26 mouse cellular contexts compared by ENCODE assay signal in genomic region chr13:98636571-98636970, GRCm38 (mm10). TPM values are rescaled to one million over a fixed set of nuclear protein-coding genes. Genes with fewer than 3 reads are reported as not detected.
DNase-seq lines count a peak whose midpoint lies in the region; ATAC-seq lines count a peak whose summit lies in the region.
"Had no signal": no experiment of that assay in that cellular context is flagged by ENCODE, and none has a peak within 500 bp of the region (broad histone marks: within the 10 kb centered on the region; RNA-seq: fewer than 3 reads in every experiment).

No protein-coding gene starts in this region.

- H3K27ac ChIP-seq in heart, embryonic 11.5 days (ENCODE audit: low read depth, low read length): no peak overlapping the region
- H3K27ac ChIP-seq in intestine, embryonic 16.5 days (ENCODE audit: low read length): no peak overlapping the region
- no peak overlapping the region for H3K27ac ChIP-seq in intestine, embryonic 15.5 days
- no peak overlapping the region for H3K27ac ChIP-seq in neural tube, embryonic 13.5 days (replicated peaks)
- H3K27ac ChIP-seq in neural tube, embryonic 15.5 days (replicated peaks): no peak overlapping the region
- H3K27ac ChIP-seq: forebrain, embryonic 13.5 days; hindbrain, embryonic 15.5 days; liver, embryonic 12.5 days; midbrain, embryonic 12.5 days; stomach, postnatal 0 days had no signal

- peaks cover 3% of the 10 kb centered on the region; the same call in 1 of the 2 replicates for H3K27me3 ChIP-seq in heart, embryonic 11.5 days (ENCODE audit: control insufficient read depth, insufficient read depth, low read length)
- no peaks in the 10 kb centered on the region for H3K27me3 ChIP-seq in intestine, embryonic 16.5 days (replicated peaks; ENCODE audit: control insufficient read depth, insufficient read depth, low read length)
- H3K27me3 ChIP-seq in intestine, embryonic 15.5 days (replicated peaks): no peaks in the 10 kb centered on the region
- no peaks in the 10 kb centered on the region; the same call in 1 of the 2 replicates for H3K27me3 ChIP-seq in neural tube, embryonic 13.5 days
- H3K27me3 ChIP-seq in neural tube, embryonic 15.5 days (replicated peaks): no peaks in the 10 kb centered on the region
- H3K27me3 ChIP-seq: CH12.LX; forebrain, embryonic 13.5 days; hindbrain, embryonic 15.5 days; midbrain, embryonic 12.5 days had no signal

- DNase-seq in heart, postnatal 14 days: no peak
- DNase-seq in thymus, postnatal 36 days: no peak
- DNase-seq: cerebellum, adult 2 months; layer of hippocampus, adult 9-11 months; lung, adult 2 months; right cerebral cortex, adult 18-20 months had no signal

- H3K4me3 ChIP-seq in heart, embryonic 11.5 days (ENCODE audit: low read depth, low read length): peak overlapping the region; percentile 19
- no peak overlapping the region for H3K4me3 ChIP-seq in intestine, embryonic 16.5 days (ENCODE audit: low read length)
- H3K4me3 ChIP-seq in intestine, embryonic 15.5 days (replicated peaks): no peak overlapping the region
- no peak overlapping the region for H3K4me3 ChIP-seq in neural tube, embryonic 13.5 days
- H3K4me3 ChIP-seq in neural tube, embryonic 15.5 days (replicated peaks): no peak overlapping the region
- H3K4me3 ChIP-seq: erythroblast, embryonic 14.5 days; forebrain, embryonic 13.5 days; hindbrain, embryonic 15.5 days; liver, embryonic 12.5 days; midbrain, embryonic 12.5 days had no signal

- no peaks in the 10 kb centered on the region for H3K36me3 ChIP-seq in heart, embryonic 11.5 days (ENCODE audit: control insufficient read depth, insufficient read depth, low read length)
- H3K36me3 ChIP-seq in intestine, embryonic 16.5 days (ENCODE audit: control insufficient read depth, insufficient read depth, low read length): no peaks in the 10 kb centered on the region
- no peaks in the 10 kb centered on the region for H3K36me3 ChIP-seq in intestine, embryonic 15.5 days
- no peaks in the 10 kb centered on the region for H3K36me3 ChIP-seq in neural tube, embryonic 13.5 days
- no peaks in the 10 kb centered on the region for H3K36me3 ChIP-seq in neural tube, embryonic 15.5 days
- H3K36me3 ChIP-seq: hindbrain, embryonic 15.5 days; liver, embryonic 12.5 days; midbrain, embryonic 12.5 days had no signal

- ATAC-seq in heart, embryonic 11.5 days (replicated peaks; ENCODE audit: insufficient number of reproducible peaks, low FRiP score, low TSS enrichment): no peak
- ATAC-seq in intestine, embryonic 16.5 days: no peak
- no peak for ATAC-seq in intestine, embryonic 15.5 days
- ATAC-seq in neural tube, embryonic 13.5 days (ENCODE audit: low read depth): no peak
- no peak for ATAC-seq in neural tube, embryonic 15.5 days (ENCODE audit: low FRiP score)
- no peak for ATAC-seq in megakaryocyte, adult 5-6 weeks (ENCODE audit: poor library complexity, severe bottlenecking)
- ATAC-seq: forebrain, embryonic 13.5 days; intestine, postnatal 0 days; liver, embryonic 12.5 days had no signal

- peak overlapping the region; percentile 59 for H3K4me2 ChIP-seq in heart, embryonic 11.5 days
- H3K4me2 ChIP-seq in intestine, embryonic 16.5 days (ENCODE audit: low read depth, low read length): 0 out of 2 replicates have a peak overlapping the region, but pooled peaks have one; percentile 6
- no peak overlapping the region for H3K4me2 ChIP-seq in intestine, embryonic 15.5 days (replicated peaks)
- 0 out of 2 replicates have a peak overlapping the region, but pooled peaks have one; percentile 3 for H3K4me2 ChIP-seq in neural tube, embryonic 13.5 days
- no peak overlapping the region for H3K4me2 ChIP-seq in neural tube, embryonic 15.5 days
- H3K4me2 ChIP-seq: forebrain, embryonic 13.5 days; hindbrain, embryonic 15.5 days; liver, embryonic 12.5 days; midbrain, embryonic 12.5 days had no signal

- no peak overlapping the region for H3K9ac ChIP-seq in heart, embryonic 11.5 days (ENCODE audit: low read depth, low read length)
- H3K9ac ChIP-seq in intestine, embryonic 16.5 days (ENCODE audit: low read depth, low read length): no peak overlapping the region
- H3K9ac ChIP-seq in intestine, embryonic 15.5 days: no peak overlapping the region
- H3K9ac ChIP-seq in neural tube, embryonic 13.5 days: no peak overlapping the region
- H3K9ac ChIP-seq in neural tube, embryonic 15.5 days (replicated peaks): no peak overlapping the region
- H3K9ac ChIP-seq: forebrain, embryonic 13.5 days; hindbrain, embryonic 15.5 days; liver, embryonic 12.5 days; midbrain, embryonic 12.5 days had no signal

- 53% methylated on average over 18 of the region's 18 CpGs for WGBS in heart, embryonic 11.5 days (ENCODE audit: insufficient replicate concordance)
- WGBS in intestine, embryonic 16.5 days: 69% methylated on average over 18 of the region's 18 CpGs
- 68% methylated on average over 18 of the region's 18 CpGs for WGBS in intestine, embryonic 15.5 days
- WGBS in neural tube, embryonic 13.5 days: 71% methylated on average over 18 of the region's 18 CpGs
- 74% methylated on average over 18 of the region's 18 CpGs for WGBS in neural tube, embryonic 15.5 days

- no peaks in the 10 kb centered on the region for H3K9me3 ChIP-seq in heart, embryonic 11.5 days (replicated peaks; ENCODE audit: control insufficient read depth, low read length)
- no peaks in the 10 kb centered on the region for H3K9me3 ChIP-seq in intestine, embryonic 16.5 days (ENCODE audit: control insufficient read depth, low read length)
- no peaks in the 10 kb centered on the region for H3K9me3 ChIP-seq in intestine, embryonic 15.5 days
- no peaks in the 10 kb centered on the region for H3K9me3 ChIP-seq in neural tube, embryonic 13.5 days
- H3K9me3 ChIP-seq in neural tube, embryonic 15.5 days (replicated peaks): no peaks in the 10 kb centered on the region
- H3K9me3 ChIP-seq: hindbrain, embryonic 15.5 days; liver, embryonic 12.5 days; midbrain, embryonic 12.5 days had no signal

- peaks cover 16% of the 10 kb centered on the region for H3K4me1 ChIP-seq in heart, embryonic 11.5 days (ENCODE audit: control insufficient read depth, insufficient read depth, low read length)
- H3K4me1 ChIP-seq in intestine, embryonic 16.5 days (ENCODE audit: control insufficient read depth, insufficient read depth, low read length): peaks cover 5% of the 10 kb centered on the region; the same call in 1 of the 2 replicates
- H3K4me1 ChIP-seq in intestine, embryonic 15.5 days (replicated peaks): 0 out of 2 replicates have a peak, but pooled peaks cover 4% of the 10 kb centered on the region
- H3K4me1 ChIP-seq in neural tube, embryonic 13.5 days (replicated peaks): no peaks in the 10 kb centered on the region
- H3K4me1 ChIP-seq in neural tube, embryonic 15.5 days: no peaks in the 10 kb centered on the region
- H3K4me1 ChIP-seq: forebrain, embryonic 13.5 days; hindbrain, embryonic 15.5 days; liver, embryonic 12.5 days; midbrain, embryonic 12.5 days had no signal

- intact Hi-C loops in heart, postnatal 14 days (cut with DNase I): no loop called here

RNA-seq across cellular contexts. Expression of gene Tmem174, which starts 0.6 kb away (rescaled TPM):
- polyA plus RNA-seq in heart, embryonic 11.5 days (2014; fragmentation: Nextera tagmentation; extraction: Ambion mirVana): 0.16 and 0.23 TPM in 2 replicates
- not detected for total RNA-seq in heart, postnatal 14 days (2021)
- polyA plus RNA-seq in intestine, embryonic 16.5 days (2015; fragmentation: Nextera tagmentation; extraction: Ambion mirVana): 0.07 and 0.10 TPM in 2 replicates
- polyA plus RNA-seq in intestine, embryonic 15.5 days (2015; fragmentation: Nextera tagmentation; extraction: Ambion mirVana): 0.06 and 0.09 TPM in 2 replicates
- not detected in 2 replicates for polyA plus RNA-seq in neural tube, embryonic 13.5 days (2015; fragmentation: Nextera tagmentation; extraction: Ambion mirVana)
- polyA plus RNA-seq in neural tube, embryonic 15.5 days (2015; fragmentation: Nextera tagmentation; extraction: Ambion mirVana): not detected in 2 replicates
- not detected in 2 replicates for total RNA-seq in megakaryocyte, adult 5-6 weeks (2015)
- total RNA-seq in megakaryocyte, adult 5-6 weeks (2017): 0.11 TPM in 1 of 2 replicates, not detected in the other
- total RNA-seq: CH12.LX; gastrocnemius, adult 8-10 months; granulocyte monocyte progenitor cell, adult 5-6 weeks; monocyte, adult 5-6 weeks had no signal
- polyA plus RNA-seq: erythroblast, embryonic 14.5 days; forebrain, embryonic 13.5 days; hindbrain, embryonic 15.5 days; limb, embryonic 11.5 days; liver, embryonic 12.5 days; lung, adult 2 months; midbrain, embryonic 12.5 days; neural tube, embryonic 11.5 days; stomach, postnatal 0 days; thymus, postnatal 0 days had no signal

RNA-seq across cellular contexts. Expression of gene Tmem171, which starts 58.1 kb away (rescaled TPM):
- polyA plus RNA-seq in heart, embryonic 11.5 days (2014; fragmentation: Nextera tagmentation; extraction: Ambion mirVana): 0.69 and 1.2 TPM in 2 replicates
- 1 to 10 TPM; 5.0 to 7.0 TPM for total RNA-seq in heart, postnatal 14 days (2021)
- 36.4 and 43.2 TPM in 2 replicates for polyA plus RNA-seq in intestine, embryonic 16.5 days (2015; fragmentation: Nextera tagmentation; extraction: Ambion mirVana)
- 28.9 and 31.8 TPM in 2 replicates for polyA plus RNA-seq in intestine, embryonic 15.5 days (2015; fragmentation: Nextera tagmentation; extraction: Ambion mirVana)
- not detected in 2 replicates for polyA plus RNA-seq in neural tube, embryonic 13.5 days (2015; fragmentation: Nextera tagmentation; extraction: Ambion mirVana)
- polyA plus RNA-seq in neural tube, embryonic 15.5 days (2015; fragmentation: Nextera tagmentation; extraction: Ambion mirVana): 2.3 TPM in 1 of 2 replicates, not detected in the other
- total RNA-seq in megakaryocyte, adult 5-6 weeks (2015): not detected in 2 replicates
- 0.45 TPM in 1 of 2 replicates, not detected in the other for total RNA-seq in megakaryocyte, adult 5-6 weeks (2017)
- total RNA-seq: CH12.LX; granulocyte monocyte progenitor cell, adult 5-6 weeks; monocyte, adult 5-6 weeks had no signal
- polyA plus RNA-seq: cerebellum, adult 2 months; erythroblast, embryonic 14.5 days; forebrain, embryonic 13.5 days; hindbrain, embryonic 15.5 days; limb, embryonic 11.5 days; liver, embryonic 12.5 days; midbrain, embryonic 12.5 days; neural tube, embryonic 11.5 days had no signal

Comparison
In these comparisons a context has a peak if more than half of its experiments do, and no peak if none do; other contexts are left out.
1. H3K4me2 ChIP-seq: peak in heart, embryonic 11.5 days (single experiment), intestine, embryonic 16.5 days (single experiment) and neural tube, embryonic 13.5 days (single experiment); none in intestine, embryonic 15.5 days (single experiment) and neural tube, embryonic 15.5 days (single experiment).